Mouse (Mus musculus) ES-E14 (cell line): ENCODE results near the gene Gsc.

Experiments
- CHD2 ChIP-seq: IDR thresholded peaks from 2 replicates; pipeline ENCODE4 v1.6.1; 2014; ENCODE audit warnings: mild to moderate bottlenecking, low read depth, low read length, inconsistent platforms
- HCFC1 ChIP-seq: IDR thresholded peaks from 2 replicates; pipeline ENCODE4 v1.6.1; 2012; ENCODE audit warnings: low read length, inconsistent platforms, borderline replicate concordance; ENCODE audit not compliant: insufficient read depth
- ZNF384 ChIP-seq: IDR thresholded peaks from 2 replicates; pipeline ENCODE4 v1.6.1; 2012; ENCODE audit warnings: low read depth, low read length, inconsistent platforms

DNA sequence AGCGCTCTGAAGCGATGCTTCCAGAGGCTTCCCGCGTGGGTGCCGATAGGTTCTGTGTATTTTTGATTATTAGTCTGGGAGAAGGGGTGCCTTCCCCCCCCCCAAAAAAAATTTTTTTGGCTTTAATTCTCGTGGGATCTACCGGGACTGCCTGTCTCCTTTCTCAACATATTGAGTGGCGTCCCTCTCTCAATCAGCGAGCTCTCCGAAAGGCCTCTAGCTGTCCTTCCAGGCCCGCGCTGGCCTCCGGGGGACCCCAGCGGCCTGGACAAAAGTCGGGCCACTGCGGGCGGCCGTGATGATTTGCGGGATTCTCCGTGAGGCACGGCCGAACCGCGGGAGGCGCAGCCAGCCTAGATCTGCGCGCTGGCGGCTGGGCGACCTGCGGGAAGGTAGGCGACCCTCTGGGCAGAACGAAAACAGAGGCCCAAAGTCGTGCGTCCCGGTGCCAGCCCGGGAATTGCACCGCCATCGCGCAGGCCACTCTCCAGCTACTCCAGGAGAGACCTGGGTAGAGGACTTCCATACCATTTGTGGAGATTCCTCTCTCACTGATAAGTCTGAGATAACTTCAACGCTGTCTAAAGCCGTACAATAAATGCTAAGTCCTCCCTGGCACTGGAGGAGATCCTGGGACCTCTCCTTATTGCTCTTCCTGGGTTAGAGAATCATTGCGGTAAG, 1.2 kb upstream of the Gsc start:
- no peak for TF ChIP-seq HCFC1
- TF ChIP-seq CHD2, result no peak
- no peak for TF ChIP-seq ZNF384
